Mouse (Mus musculus) midbrain, embryonic 16.5 days (tissue): Measurements from ENCODE around the gene Vsnl1. TPM values are rescaled to one million over a fixed set of nuclear protein-coding genes. Genes with fewer than 3 reads are reported as not detected.

ENCODE experiments used
- ATAC-seq: fragments of 200-750 bp; cut with Nextera tagmentation; 2 replicates; pipeline ENCODE4 v1.8.0; 2017; ENCODE audit warnings: moderate TSS enrichment
- H3K27ac ChIP-seq: fragments of 300-500 bp; sonication (generic); 2 replicates; pipeline ENCODE4 v1.5.1; 2014; ENCODE audit warnings: mild to moderate bottlenecking, low read length, mixed read lengths
- H3K27me3 ChIP-seq: fragments of 300-500 bp; sonication (generic); 2 replicates; pipeline ENCODE4 v1.6.1; 2014; ENCODE audit warnings: low read depth, low read length, mixed read lengths; ENCODE audit not compliant: control insufficient read depth, insufficient read depth
- H3K36me3 ChIP-seq: fragments of 300-500 bp; sonication (generic); 2 replicates; pipeline ENCODE4 v1.6.1; 2014; ENCODE audit warnings: mild to moderate bottlenecking, low read length, moderate library complexity, mixed read lengths; ENCODE audit not compliant: control insufficient read depth, insufficient read depth
- H3K4me1 ChIP-seq: fragments of 300-500 bp; sonication (generic); 2 replicates; pipeline ENCODE4 v1.6.1; 2014; ENCODE audit warnings: mild to moderate bottlenecking, low read length, mixed read lengths; ENCODE audit not compliant: control insufficient read depth, insufficient read depth
- H3K4me2 ChIP-seq: fragments of 300-500 bp; sonication (generic); 2 replicates; pipeline ENCODE4 v1.6.1; 2014; ENCODE audit warnings: mild to moderate bottlenecking, low read length, mixed read lengths
- H3K4me3 ChIP-seq: fragments of 300-500 bp; sonication (generic); 2 replicates; pipeline ENCODE4 v1.5.1; 2014; ENCODE audit warnings: low read depth, mild to moderate bottlenecking, low read length, moderate library complexity, mixed read lengths
- H3K9ac ChIP-seq: fragments of 300-500 bp; sonication (generic); 2 replicates; pipeline ENCODE4 v1.6.1; 2014; ENCODE audit warnings: low read depth, low read length, mixed read lengths
- H3K9me3 ChIP-seq: fragments of 300-500 bp; sonication (generic); replicated peaks from 2 replicates; pipeline ENCODE4 v1.6.1; 2014; ENCODE audit warnings: mild to moderate bottlenecking, low read length, mixed read lengths; ENCODE audit not compliant: control insufficient read depth, poor library complexity, severe bottlenecking
- WGBS: fragments of 180-500 bp; shearing (Covaris S2); extraction: QIAGEN DNeasy Blood & Tissue Kit; methylation state at CpG from one replicate; pipeline ENCODE4 v1.1.7; 2014; 5-methylcytosine and 5-hydroxymethylcytosine counted together
- microRNA-seq: library from miRNA; unstranded; fragments of <30 nt; microRNA quantifications from one replicate; pipeline ENCODE4, GENCODE M21; 2017
- polyA plus RNA-seq: library from polyadenylated mRNA; unstranded; fragments of >200 nt; fragmentation: Nextera tagmentation; extraction: Ambion mirVana; gene quantifications from 2 replicates; pipeline ENCODE4 v1.2.1, GENCODE M21; 2015

Vsnl1 gene
- polyA plus RNA-seq, 1 experiment from 2014 or later, result 145 TPM

- 95% methylated on average over 6 of the region's 6 CpGs for WGBS
- ATAC-seq, result no peak
- Histone ChIP-seq H3K9ac (no peak overlapping the region), H3K4me1 (no peaks in the 10 kb centered on the region), H3K27ac (no peak overlapping the region), H3K4me3 (no peak overlapping the region), H3K9me3 (no peaks in the 10 kb centered on the region), H3K36me3 (peaks cover 23% of the 10 kb centered on the region; the same call in 1 of the 2 replicates), H3K27me3 (no peaks in the 10 kb centered on the region), H3K4me2 (no peak overlapping the region)
Measured at GRCm38 (mm10) chr12:11277207-11277606, 159.2 kb downstream of the Vsnl1 start.

- 95% methylated on average over 2 of the region's 2 CpGs for WGBS
Measured at GRCm38 (mm10) chr12:11276632-11277031, 159.8 kb downstream of the Vsnl1 start.

More at GRCm38 (mm10) chr12:11276632-11277031, 159.8 kb downstream of the Vsnl1 start:
- Histone ChIP-seq H3K9ac (no peak overlapping the region), H3K27me3 (no peaks in the 10 kb centered on the region), H3K36me3 (peaks cover 23% of the 10 kb centered on the region; the same call in 1 of the 2 replicates), H3K4me3 (no peak overlapping the region), H3K4me2 (no peak overlapping the region), H3K4me1 (no peaks in the 10 kb centered on the region), H3K9me3 (no peaks in the 10 kb centered on the region), H3K27ac (no peak overlapping the region)
- ATAC-seq, result no peak

Small RNAs within 50 kb of the gene (microRNA-seq; reads per million reads assigned to microRNA genes)
- not detected for gene Mir7675

Other genes starting within 250 kb of the Vsnl1 start
- gene Msgn1, start 227.6 kb downstream of the Vsnl1 start, polyA plus RNA-seq, result not detected in 2 replicates
- gene Gen1, start 170.8 kb downstream of the Vsnl1 start, polyA plus RNA-seq, result 1.2 and 1.6 TPM in 2 replicates
- gene Smc6, start 170.7 kb downstream of the Vsnl1 start, polyA plus RNA-seq, result 97.1 and 111 TPM in 2 replicates
- 0.52 and 0.70 TPM in 2 replicates for gene Rad51ap2, start 19.5 kb upstream of the Vsnl1 start, polyA plus RNA-seq